Mouse (Mus musculus): ENCODE results near the gene Oas1e. TPM values are rescaled to one million over a fixed set of nuclear protein-coding genes. Genes with fewer than 3 reads are reported as not detected.
"Not testable (repeated sequence)": the region's sequence is repeated elsewhere in the genome, so short reads cannot be mapped to it uniquely, and the experiment has no call there.

Gene Oas1e
- polyA plus RNA-seq, 1 experiment from 2014 or later: not detected

GRCm38 (mm10) chr5:120803596-120803995 lies 8.3 kb upstream of the Oas1e start:
- Histone ChIP-seq H3K4me1 (no peaks in the 10 kb centered on the region), H3K27ac (no peak overlapping the region), H3K4me2 (replicated peaks) (no peak overlapping the region), H3K9me3 (peaks cover 5% of the 10 kb centered on the region; the same call in 1 of the 2 replicates), H3K36me3 (no peaks in the 10 kb centered on the region), H3K4me3 (no peak overlapping the region), H3K27me3 (peaks cover 4% of the 10 kb centered on the region; the same call in 1 of the 2 replicates), H3K9ac (no peak overlapping the region)
- ATAC-seq (ENCODE audit: low FRiP score, low read depth): no peak
- WGBS: 69% methylated on average over 2 of the region's 2 CpGs

- H3K9me3 ChIP-seq; ATAC-seq (ENCODE audit: low FRiP score, low read depth); H3K9ac ChIP-seq; H3K4me1 ChIP-seq; H3K36me3 ChIP-seq; H3K4me2 ChIP-seq (replicated peaks); H3K27me3 ChIP-seq; H3K4me3 ChIP-seq; H3K27ac ChIP-seq: not testable (repeated sequence)
- 56% methylated on average over 2 of the region's 2 CpGs for WGBS
Observed at GRCm38 (mm10) chr5:120798943-120799342, 3.6 kb upstream of the Oas1e start.

- not testable (repeated sequence) for H3K9ac ChIP-seq; ATAC-seq (ENCODE audit: low FRiP score, low read depth); H3K36me3 ChIP-seq; H3K27ac ChIP-seq; H3K4me3 ChIP-seq; H3K9me3 ChIP-seq; H3K4me1 ChIP-seq; H3K27me3 ChIP-seq; H3K4me2 ChIP-seq (replicated peaks)
- WGBS: 80% methylated on average over 5 of the region's 5 CpGs
Observed at GRCm38 (mm10) chr5:120798147-120798546, 2.8 kb upstream of the Oas1e start.

- Histone ChIP-seq H3K4me1 (no peaks in the 10 kb centered on the region), H3K27me3 (peaks cover 15% of the 10 kb centered on the region), H3K9ac (no peak overlapping the region), H3K4me3 (no peak overlapping the region), H3K9me3 (no peaks in the 10 kb centered on the region), H3K4me2 (replicated peaks) (no peak overlapping the region), H3K36me3 (no peaks in the 10 kb centered on the region), H3K27ac (no peak overlapping the region)
- 23% methylated on average over 2 of the region's 2 CpGs for WGBS
- ATAC-seq (ENCODE audit: low FRiP score, low read depth): no peak
Observed at GRCm38 (mm10) chr5:120793043-120793442, 2.3 kb downstream of the Oas1e start.

GRCm38 (mm10) chr5:120787042-120787441 lies 8.3 kb downstream of the Oas1e start:
- Histone ChIP-seq H3K4me3 (no peak overlapping the region), H3K36me3 (no peaks in the 10 kb centered on the region), H3K9me3 (no peaks in the 10 kb centered on the region), H3K4me2 (replicated peaks) (no peak overlapping the region), H3K27me3 (peaks cover 15% of the 10 kb centered on the region), H3K9ac (no peak overlapping the region), H3K27ac (no peak overlapping the region), H3K4me1 (peaks cover 7% of the 10 kb centered on the region; the same call in 1 of the 2 replicates)
- 73% methylated on average over 3 of the region's 3 CpGs for WGBS
- ATAC-seq (ENCODE audit: low FRiP score, low read depth): no peak

GRCm38 (mm10) chr5:120782446-120782845 lies 12.9 kb downstream of the Oas1e start:
- no peak overlapping the region for H3K4me2 ChIP-seq (replicated peaks)
- H3K9me3 ChIP-seq: no peaks in the 10 kb centered on the region
- H3K27ac ChIP-seq: no peak overlapping the region
- H3K4me1 ChIP-seq: peaks cover 7% of the 10 kb centered on the region; the same call in 1 of the 2 replicates
- 0 out of 2 replicates have a peak, but pooled peaks cover 4% of the 10 kb centered on the region for H3K27me3 ChIP-seq
- H3K36me3 ChIP-seq: no peaks in the 10 kb centered on the region
- H3K9ac ChIP-seq: no peak overlapping the region
- WGBS: 70% methylated on average over 2 of the region's 2 CpGs
- no peak for ATAC-seq (ENCODE audit: low FRiP score, low read depth)
- H3K4me3 ChIP-seq: no peak overlapping the region

- peaks cover 7% of the 10 kb centered on the region; the same call in 1 of the 2 replicates for H3K4me1 ChIP-seq
- H3K27ac ChIP-seq: no peak overlapping the region
- no peak overlapping the region for H3K4me2 ChIP-seq (replicated peaks)
- H3K4me3 ChIP-seq: no peak overlapping the region
- H3K27me3 ChIP-seq: 0 out of 2 replicates have a peak, but pooled peaks cover 4% of the 10 kb centered on the region
- no peak for ATAC-seq (ENCODE audit: low FRiP score, low read depth)
- H3K36me3 ChIP-seq: no peaks in the 10 kb centered on the region
- no peak overlapping the region for H3K9ac ChIP-seq
- 75% methylated on average over 1 of the region's 1 CpGs for WGBS
- no peaks in the 10 kb centered on the region for H3K9me3 ChIP-seq
Observed at GRCm38 (mm10) chr5:120781646-120782045, 13.7 kb downstream of the Oas1e start.

- Histone ChIP-seq H3K36me3 (no peaks in the 10 kb centered on the region), H3K27me3 (0 out of 2 replicates have a peak, but pooled peaks cover 4% of the 10 kb centered on the region), H3K4me3 (no peak overlapping the region), H3K27ac (no peak overlapping the region), H3K4me2 (replicated peaks) (no peak overlapping the region), H3K9me3 (no peaks in the 10 kb centered on the region), H3K9ac (no peak overlapping the region), H3K4me1 (peaks cover 4% of the 10 kb centered on the region; the same call in 1 of the 2 replicates)
- WGBS: 43% methylated on average over 3 of the region's 3 CpGs
- no peak for ATAC-seq (ENCODE audit: low FRiP score, low read depth)
Observed at GRCm38 (mm10) chr5:120779922-120780321, 15.4 kb downstream of the Oas1e start.

GRCm38 (mm10) chr5:120778941-120779340 lies 16.4 kb downstream of the Oas1e start:
- WGBS: 63% methylated on average over 2 of the region's 2 CpGs
- Histone ChIP-seq H3K27me3 (0 out of 2 replicates have a peak, but pooled peaks cover 4% of the 10 kb centered on the region), H3K4me2 (replicated peaks) (no peak overlapping the region), H3K27ac (no peak overlapping the region), H3K4me3 (no peak overlapping the region), H3K4me1 (peaks cover 4% of the 10 kb centered on the region; the same call in 1 of the 2 replicates), H3K36me3 (no peaks in the 10 kb centered on the region), H3K9me3 (no peaks in the 10 kb centered on the region), H3K9ac (no peak overlapping the region)
- ATAC-seq (ENCODE audit: low FRiP score, low read depth): no peak

- 76% methylated on average over 9 of the region's 9 CpGs for WGBS
- Histone ChIP-seq H3K4me3 (no peak within 1 kb of the TSS), H3K27ac (no peak within 1 kb of the TSS), H3K36me3 (no peaks in the 10 kb centered on the region), H3K9me3 (no peaks in the 10 kb centered on the region), H3K9ac (no peak within 1 kb of the TSS), H3K27me3 (0 out of 2 replicates have a peak, but pooled peaks cover 4% of the 10 kb centered on the region), H3K4me2 (replicated peaks) (no peak within 1 kb of the TSS), H3K4me1 (peaks cover 4% of the 10 kb centered on the region; the same call in 1 of the 2 replicates)
- ATAC-seq (ENCODE audit: low FRiP score, low read depth): no peak
Observed at GRCm38 (mm10) chr5:120777478-120777877, 17.9 kb downstream of the Oas1e start, which contains the start of gene Oas3. Oas3 (minus strand) TSS chr5:120777661.

- 80% methylated on average over 5 of the region's 5 CpGs for whole genome bisulfite sequencing
- no peak for ATAC-seq (ENCODE audit: low FRiP score, low read depth)
Observed at GRCm38 (mm10) chr5:120776801-120777200, 18.5 kb downstream of the Oas1e start.

GRCm38 (mm10) chr5:120775287-120775985 lies 19.9 kb downstream of the Oas1e start:
- H3K4me2 ChIP-seq (replicated peaks): no peak overlapping the region
- H3K4me3 ChIP-seq: no peak overlapping the region
- H3K36me3 ChIP-seq: no peaks in the 10 kb centered on the region
- H3K4me1 ChIP-seq: peaks cover 4% of the 10 kb centered on the region; the same call in 1 of the 2 replicates
- H3K27me3 ChIP-seq: 0 out of 2 replicates have a peak, but pooled peaks cover under 1% of the 10 kb centered on the region
- no peak overlapping the region for H3K27ac ChIP-seq
- no peak overlapping the region for H3K9ac ChIP-seq
- WGBS: 79% methylated on average over 14 of the region's 14 CpGs
- ATAC-seq (ENCODE audit: low FRiP score, low read depth): no peak
- no peaks in the 10 kb centered on the region for H3K9me3 ChIP-seq

More at GRCm38 (mm10) chr5:120776801-120777200, 18.5 kb downstream of the Oas1e start:
- Histone ChIP-seq H3K27ac (no peak overlapping the region), H3K4me2 (replicated peaks) (no peak overlapping the region), H3K36me3 (no peaks in the 10 kb centered on the region), H3K9me3 (no peaks in the 10 kb centered on the region), H3K9ac (no peak overlapping the region), H3K4me1 (peaks cover 4% of the 10 kb centered on the region; the same call in 1 of the 2 replicates), H3K4me3 (no peak overlapping the region), H3K27me3 (0 out of 2 replicates have a peak, but pooled peaks cover 4% of the 10 kb centered on the region)
